Mouse (Mus musculus): ENCODE results near the gene Nyx.

DNA sequence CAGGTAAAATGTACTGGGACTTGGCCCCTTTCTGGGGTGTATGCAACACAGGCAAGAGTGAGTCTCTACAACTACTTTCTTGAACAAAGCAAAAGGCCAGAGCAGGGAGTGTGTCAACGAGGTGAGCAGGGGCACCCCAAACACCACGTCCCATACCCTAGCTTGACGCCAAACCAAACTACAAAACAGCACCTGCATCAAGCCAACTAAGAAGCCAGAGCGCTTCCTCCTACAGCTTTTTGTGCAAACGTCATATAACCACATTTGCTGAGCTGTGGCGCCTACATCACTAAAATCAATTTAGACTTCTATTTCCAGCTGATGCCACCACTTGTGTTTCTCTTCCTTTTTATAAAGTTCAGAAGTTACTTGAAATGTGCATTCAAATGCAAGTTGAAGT is 50.5 kb downstream of the Nyx start:
- TF ChIP-seq CTCF (IDR thresholded peaks at IDR 0.05) (no peak), EP300 (IDR thresholded peaks at IDR 0.05) (no peak)
